Mouse (Mus musculus): Measurements from ENCODE around the gene Plek. TPM values are rescaled to one million over a fixed set of nuclear protein-coding genes. Genes with fewer than 3 reads are reported as not detected.
A peak's percentile ranks its signal among the peaks of the same experiment; 100 is the strongest.

Gene Plek
- total RNA-seq, 1 experiment from 2014 or later = 428 TPM

GRCm38 (mm10) chr11:17003757-17004156 is 48.4 kb downstream of the Plek start:
- no peak for ATAC-seq (ENCODE audit: extremely low read depth, insufficient number of reproducible peaks, low FRiP score, poor library complexity, severe bottlenecking)

- peak; percentile 49 for ATAC-seq (ENCODE audit: extremely low read depth, insufficient number of reproducible peaks, low FRiP score, poor library complexity, severe bottlenecking)
These were observed 49.3 kb downstream of the Plek start for GRCm38 (mm10) chr11:17002739-17003373.

DNA sequence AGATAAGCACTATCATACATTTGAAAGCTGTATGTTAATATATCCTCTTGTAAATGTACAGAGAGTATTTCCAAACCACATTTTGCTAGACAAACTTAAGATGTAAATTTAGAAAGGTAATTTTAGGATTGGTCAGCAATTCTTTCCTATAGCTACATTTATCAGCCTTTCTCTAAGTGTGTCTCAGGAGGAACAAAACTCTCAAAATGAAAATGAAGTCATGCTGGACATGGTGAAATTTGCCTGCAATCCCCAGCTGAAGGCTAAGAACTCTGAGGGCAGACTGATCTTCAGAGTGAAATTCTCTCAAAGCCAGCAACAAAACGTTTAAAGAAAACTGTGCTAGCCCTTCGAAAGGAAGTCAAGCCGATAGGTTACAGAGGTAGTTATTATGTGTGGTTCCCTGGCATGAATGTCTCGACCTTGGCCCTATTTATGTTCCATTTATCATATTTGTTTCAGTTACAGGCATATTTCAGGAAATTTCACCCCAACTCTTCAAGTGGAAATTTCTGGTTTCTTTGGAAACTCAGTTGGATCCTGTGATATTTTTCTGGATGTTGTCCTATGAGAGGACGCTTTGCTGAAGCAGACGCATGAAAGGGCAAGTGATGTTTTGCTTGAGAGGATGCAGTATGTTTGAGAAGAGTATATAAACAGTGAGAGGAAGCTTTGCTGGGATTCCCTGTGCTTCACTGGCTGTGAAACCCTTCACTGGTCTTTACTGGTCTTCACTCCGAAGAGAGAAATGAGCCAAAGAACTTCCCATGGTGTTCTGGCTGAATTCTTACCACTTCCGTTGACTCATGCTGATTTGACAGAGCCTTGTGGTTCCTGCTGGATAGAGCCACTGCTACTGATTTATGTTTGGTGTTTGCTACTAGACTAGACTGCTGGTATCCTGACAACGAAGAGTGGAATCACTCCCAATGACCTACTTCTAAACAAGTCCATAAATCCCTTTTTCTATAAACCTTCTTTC is 51.5 kb downstream of the Plek start:
- ATAC-seq (ENCODE audit: extremely low read depth, insufficient number of reproducible peaks, low FRiP score, poor library complexity, severe bottlenecking) = 0 out of 2 replicates have a peak, but pooled peaks have one; percentile 21

DNA sequence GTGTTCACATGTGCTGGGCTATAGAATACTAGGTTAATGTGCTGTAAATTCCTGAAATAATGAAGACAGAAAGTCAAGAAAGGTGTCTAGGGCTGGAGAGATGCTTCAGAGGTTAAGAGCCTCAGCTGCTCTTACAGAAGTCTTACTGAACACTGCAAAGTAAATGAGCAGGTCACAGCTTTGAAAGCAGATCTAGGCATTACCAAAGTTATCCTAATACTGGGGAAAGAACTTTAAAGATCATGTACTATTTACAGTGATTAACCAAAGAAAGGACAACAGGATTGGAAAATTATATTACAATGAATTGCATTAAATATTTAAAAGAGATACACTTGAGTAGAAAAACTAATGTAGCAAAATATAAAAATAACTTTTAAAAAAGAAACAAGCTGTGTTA is 52.2 kb downstream of the Plek start:
- ATAC-seq (ENCODE audit: extremely low read depth, insufficient number of reproducible peaks, low FRiP score, poor library complexity, severe bottlenecking) = no peak

- ATAC-seq (ENCODE audit: extremely low read depth, insufficient number of reproducible peaks, low FRiP score, poor library complexity, severe bottlenecking) = no peak
These were observed 52.8 kb downstream of the Plek start for GRCm38 (mm10) chr11:16999387-16999786.

DNA sequence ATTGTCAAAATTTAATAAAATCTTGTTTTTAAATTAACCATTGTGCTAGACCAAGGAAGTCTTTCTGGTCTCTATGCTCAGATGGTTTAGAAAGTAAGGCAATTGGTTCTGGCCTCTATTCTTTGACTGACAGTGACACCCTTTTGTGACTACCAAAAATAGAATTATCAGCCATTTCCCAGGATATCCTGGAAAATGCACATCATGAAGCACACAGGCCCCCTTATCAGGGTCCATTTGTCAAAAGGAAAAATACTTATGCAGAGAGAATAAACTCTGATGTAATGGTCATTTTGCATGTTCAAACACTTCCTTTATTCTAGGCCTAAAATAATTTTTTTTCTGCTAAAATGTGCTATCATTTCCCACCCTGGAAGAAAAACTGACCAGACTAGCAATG is 54.7 kb downstream of the Plek start:
- ATAC-seq (ENCODE audit: extremely low read depth, insufficient number of reproducible peaks, low FRiP score, poor library complexity, severe bottlenecking) = no peak

DNA sequence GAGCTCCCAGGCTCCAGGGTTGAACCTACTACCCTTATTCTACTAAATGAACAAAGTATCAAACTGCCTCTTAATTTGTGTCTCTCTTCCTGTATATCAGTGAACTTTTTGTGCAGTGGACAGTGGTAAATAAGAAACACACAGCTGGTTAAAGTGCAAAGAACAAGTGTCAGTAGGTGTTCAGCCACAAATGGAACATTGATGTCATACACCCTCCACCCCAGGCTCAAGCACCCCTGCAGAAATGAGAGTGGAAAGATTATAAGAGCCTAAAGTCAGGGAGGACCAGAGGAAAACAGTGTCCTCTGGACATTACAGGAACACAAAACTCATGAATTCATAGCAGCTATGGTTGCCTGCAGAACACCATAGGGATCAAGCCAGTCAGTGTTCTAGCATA is 55.4 kb downstream of the Plek start:
- ATAC-seq (ENCODE audit: extremely low read depth, insufficient number of reproducible peaks, low FRiP score, poor library complexity, severe bottlenecking) = no peak

DNA sequence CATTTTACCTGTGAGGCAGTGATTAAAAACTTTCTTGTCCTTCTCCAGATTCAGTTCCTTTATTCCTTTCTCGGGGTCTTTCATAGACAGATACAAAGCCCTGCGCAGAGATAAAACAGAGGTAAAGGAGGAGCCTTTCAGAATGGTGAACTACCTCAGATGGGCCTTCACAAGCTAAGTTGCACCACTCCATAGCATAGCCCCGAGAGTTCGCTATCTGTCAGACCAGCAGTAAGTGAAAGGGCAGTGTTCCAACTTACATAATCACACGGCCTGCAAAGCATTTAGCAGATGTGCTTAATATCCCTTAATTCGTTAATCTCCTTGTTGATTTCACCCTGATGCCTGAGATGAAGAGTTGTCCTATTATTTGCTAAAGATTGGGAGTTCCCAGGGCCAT is 59.3 kb downstream of the Plek start:
- ATAC-seq (ENCODE audit: extremely low read depth, insufficient number of reproducible peaks, low FRiP score, poor library complexity, severe bottlenecking) = no peak

DNA sequence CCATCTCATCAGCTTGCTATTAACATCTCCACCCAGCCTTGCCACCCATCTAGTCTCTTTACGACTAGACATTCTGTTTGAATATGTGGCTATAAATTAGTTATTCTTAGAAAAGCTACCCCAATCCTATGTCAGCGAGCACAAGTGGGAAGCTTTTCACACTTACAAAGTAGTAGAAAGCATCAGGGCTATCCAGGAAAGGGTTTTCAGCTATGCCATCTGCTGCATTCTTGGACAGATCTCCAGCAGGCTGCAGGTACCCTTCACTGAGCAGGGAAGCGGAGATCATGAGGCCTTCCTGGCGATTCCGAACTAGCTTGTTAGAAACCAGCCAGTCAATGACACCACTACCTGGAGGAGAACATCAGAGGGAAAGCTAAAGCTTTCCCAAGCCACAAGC is 62.3 kb downstream of the Plek start:
- ATAC-seq (ENCODE audit: extremely low read depth, insufficient number of reproducible peaks, low FRiP score, poor library complexity, severe bottlenecking) = no peak

DNA sequence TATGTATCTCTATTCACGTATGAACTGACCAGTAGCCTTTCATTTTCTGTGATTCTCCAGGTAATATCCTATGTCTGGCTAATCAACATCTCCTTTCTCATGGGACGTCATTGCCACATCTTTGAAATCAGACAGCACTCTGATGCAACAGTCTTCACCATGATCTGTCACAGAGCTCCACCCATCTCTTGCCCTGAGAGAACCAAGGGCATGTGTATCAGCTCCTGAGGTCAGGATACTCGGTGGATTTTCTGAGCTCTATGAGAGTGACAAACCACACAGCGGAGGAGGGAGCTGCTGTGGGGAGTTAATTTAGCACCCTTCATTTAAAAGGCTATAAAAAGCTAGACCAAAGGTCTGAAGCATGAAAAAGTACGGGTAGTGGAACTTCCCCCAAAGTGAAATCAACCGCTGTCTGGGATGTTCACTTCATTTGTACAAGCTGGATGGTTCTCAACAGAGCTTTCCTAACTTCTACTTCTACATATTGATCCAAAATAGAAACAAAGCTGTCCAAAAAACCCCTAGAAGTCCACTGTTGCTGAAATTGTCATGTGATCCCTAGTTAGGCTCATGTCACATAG is 64.3 kb downstream of the Plek start:
- ATAC-seq (ENCODE audit: extremely low read depth, insufficient number of reproducible peaks, low FRiP score, poor library complexity, severe bottlenecking) = peak; percentile 78

DNA sequence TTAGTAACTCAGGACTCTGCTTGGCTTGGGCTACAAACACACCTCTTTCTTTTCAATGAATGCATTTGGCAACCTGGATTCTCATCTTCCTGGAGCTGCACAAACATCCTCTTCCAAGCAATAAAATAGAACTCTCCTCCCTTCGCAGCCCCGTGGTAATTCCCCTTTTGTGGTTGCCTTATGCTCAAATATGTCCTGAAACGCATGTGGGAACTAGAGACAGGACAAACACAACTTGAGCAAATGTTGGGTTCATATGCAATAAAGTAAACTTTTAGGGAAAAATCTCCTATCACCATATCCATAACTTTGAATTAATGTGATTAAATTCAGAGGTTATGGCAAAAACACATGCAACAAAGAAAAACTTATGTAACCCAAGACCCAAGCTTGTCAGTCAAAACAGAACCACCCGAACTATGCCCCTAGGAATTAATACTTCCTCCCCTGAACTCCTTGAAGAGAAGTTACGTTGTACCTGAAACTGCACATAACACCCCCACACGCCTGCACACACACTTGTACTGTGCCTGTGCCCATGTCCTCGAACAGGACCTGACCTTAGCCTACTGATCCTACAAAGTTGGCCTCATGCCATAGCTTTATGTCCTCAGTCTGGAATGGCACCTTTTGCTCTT is 65.5 kb downstream of the Plek start:
- no peak for ATAC-seq (ENCODE audit: extremely low read depth, insufficient number of reproducible peaks, low FRiP score, poor library complexity, severe bottlenecking)

DNA sequence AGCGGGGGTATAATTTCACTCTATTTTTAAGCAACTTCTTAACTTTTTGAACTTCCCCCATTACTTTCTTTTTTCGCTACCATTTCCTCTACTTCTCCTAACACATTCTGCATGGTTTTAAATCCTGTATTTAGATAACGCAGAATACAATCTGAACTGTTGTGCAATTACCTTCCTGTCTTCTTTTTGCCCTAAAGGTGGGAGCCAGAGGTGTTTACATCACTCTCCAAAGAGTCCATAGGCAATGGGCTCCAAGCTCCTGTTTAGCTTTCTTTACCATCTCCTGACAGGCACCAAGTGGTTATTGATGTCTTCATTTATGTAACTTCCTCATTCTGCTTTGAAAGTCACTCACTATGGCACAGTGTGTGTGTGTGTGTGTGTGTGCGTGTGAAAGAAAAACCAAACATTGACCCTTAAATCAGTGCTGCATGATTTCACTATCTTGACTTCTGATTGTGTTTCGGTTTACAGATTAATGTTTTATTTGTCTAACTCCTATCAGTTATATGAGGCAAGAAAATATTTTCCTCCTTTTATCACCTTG is 73.9 kb downstream of the Plek start:
- ATAC-seq (ENCODE audit: extremely low read depth, insufficient number of reproducible peaks, low FRiP score, poor library complexity, severe bottlenecking) = peak; percentile 80

DNA sequence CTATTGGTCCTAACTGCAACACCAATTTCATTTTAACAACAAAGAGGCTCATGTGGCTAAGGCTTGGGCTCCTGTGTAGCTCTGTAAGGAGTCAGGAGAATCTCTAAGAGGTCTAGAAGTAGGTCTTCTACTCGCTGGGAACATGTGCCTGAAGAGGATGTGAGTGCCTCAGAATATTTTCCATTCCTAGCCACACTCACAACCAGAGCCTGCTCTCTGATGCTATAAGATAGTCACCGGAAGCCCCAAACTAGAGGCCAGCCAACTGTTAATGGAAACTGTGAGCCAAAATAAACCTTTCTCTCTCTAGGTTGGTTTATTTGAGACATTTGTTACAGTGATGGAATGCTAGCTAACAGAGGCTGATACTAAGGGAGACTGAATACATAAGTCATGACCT is 74.6 kb downstream of the Plek start:
- ATAC-seq (ENCODE audit: extremely low read depth, insufficient number of reproducible peaks, low FRiP score, poor library complexity, severe bottlenecking) = peak; percentile 15; the same call in 1 of the 2 replicates

DNA sequence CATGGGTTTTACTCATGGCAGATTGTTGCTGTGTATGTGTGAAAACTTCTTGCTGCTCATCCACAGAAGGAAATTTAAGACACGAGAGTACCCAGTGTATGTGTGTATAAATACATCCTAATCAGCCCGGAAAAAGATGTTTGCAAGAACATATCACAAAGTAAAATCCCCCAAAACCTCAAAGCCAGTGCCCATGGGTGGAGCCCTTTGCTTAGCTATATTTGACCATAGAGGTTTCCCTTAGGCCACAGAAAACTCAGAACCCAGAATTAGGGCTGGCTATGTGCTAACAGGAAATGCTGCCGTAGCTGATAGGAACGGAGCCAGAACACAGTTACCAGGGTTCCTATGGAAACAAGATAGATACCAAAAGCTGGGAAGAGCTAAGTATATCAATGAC is 75.2 kb downstream of the Plek start:
- no peak for ATAC-seq (ENCODE audit: extremely low read depth, insufficient number of reproducible peaks, low FRiP score, poor library complexity, severe bottlenecking)

DNA sequence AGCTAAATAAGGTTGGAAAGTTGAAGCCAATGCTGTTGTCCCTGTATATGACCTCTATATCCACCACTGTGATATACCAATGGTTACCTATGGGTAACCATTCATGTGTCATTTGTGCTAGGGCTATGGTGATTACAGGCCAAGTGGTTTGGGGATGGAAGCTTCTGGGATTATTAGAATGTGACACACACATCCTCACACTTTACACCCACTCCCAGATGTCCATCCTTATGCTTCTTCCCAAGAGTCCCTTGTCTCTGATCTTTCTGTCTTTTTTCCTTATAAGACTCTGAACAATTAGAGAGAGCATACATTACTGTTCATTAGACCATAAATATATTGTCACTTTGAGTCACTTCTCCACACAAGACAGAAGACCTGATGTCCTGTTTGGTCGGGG is 79.1 kb downstream of the Plek start:
- ATAC-seq (ENCODE audit: extremely low read depth, insufficient number of reproducible peaks, low FRiP score, poor library complexity, severe bottlenecking) = no peak

- no peak for ATAC-seq (ENCODE audit: extremely low read depth, insufficient number of reproducible peaks, low FRiP score, poor library complexity, severe bottlenecking)
These were observed 80.2 kb downstream of the Plek start for GRCm38 (mm10) chr11:16972027-16972426.

- peak; percentile 61 for ATAC-seq (ENCODE audit: extremely low read depth, insufficient number of reproducible peaks, low FRiP score, poor library complexity, severe bottlenecking)
These were observed 82.5 kb downstream of the Plek start for GRCm38 (mm10) chr11:16969650-16970049.

DNA sequence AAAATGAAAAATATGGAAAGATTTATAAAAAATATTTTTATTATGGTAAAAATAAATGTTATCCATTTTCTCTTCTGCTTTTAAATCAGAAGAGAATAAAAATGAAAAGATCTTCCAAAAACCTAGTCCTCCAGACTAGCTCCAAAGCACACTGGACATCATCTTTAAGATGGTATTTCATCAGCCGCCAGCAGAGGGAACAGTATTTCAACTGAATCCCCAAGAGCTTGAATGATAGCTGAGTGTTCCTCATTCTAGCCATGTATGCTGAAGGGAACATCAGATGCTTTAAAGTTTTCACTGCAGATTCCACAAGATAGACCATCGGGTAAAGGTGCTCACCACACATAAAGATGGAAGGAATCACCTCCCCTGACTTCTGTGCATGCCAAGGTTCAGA is 84.4 kb downstream of the Plek start:
- ATAC-seq (ENCODE audit: extremely low read depth, insufficient number of reproducible peaks, low FRiP score, poor library complexity, severe bottlenecking) = peak; percentile 80

GRCm38 (mm10) chr11:16958520-16958919 is 93.7 kb downstream of the Plek start:
- ATAC-seq (ENCODE audit: extremely low read depth, insufficient number of reproducible peaks, low FRiP score, poor library complexity, severe bottlenecking) = no peak

All from neutrophil, adult 5-6 weeks (primary cell).